Mouse (Mus musculus): ENCODE measurements around the gene Cdc42bpg. TPM values are rescaled to one million over a fixed set of nuclear protein-coding genes. Genes with fewer than 3 reads are reported as not detected.

Cdc42bpg gene
- total and polyA plus RNA-seq, 3 experiments = 2.6 to 4.5 TPM; not detected in 1

- TF ChIP-seq POLR2AphosphoS5 (IDR thresholded peaks at IDR 0.05; ENCODE audit: borderline replicate concordance, low read depth, low read length) = peak; percentile 35; the same call in 1 of the 2 replicates
- TF ChIP-seq BHLHE40 (IDR thresholded peaks at IDR 0.05; ENCODE audit: borderline replicate concordance, low read depth, low read length) = no peak
- TF ChIP-seq KAT2A (conservative IDR thresholded peaks at IDR 0.05; ENCODE audit: low read depth, low read length) = peak; percentile 88
- TF ChIP-seq ZMIZ1 (IDR thresholded peaks at IDR 0.05; ENCODE audit: low read depth, low read length) = peak; percentile 80
- peak; percentile 37; the same call in 1 of the 2 replicates for TF ChIP-seq NRF1 (IDR thresholded peaks at IDR 0.05; ENCODE audit: insufficient read depth, low read depth, low read length, poor library complexity, severe bottlenecking)
- no peak for TF ChIP-seq MAFK (IDR thresholded peaks at IDR 0.05; ENCODE audit: borderline replicate concordance, low read depth, low read length)
- TF ChIP-seq ZKSCAN1 (IDR thresholded peaks at IDR 0.05; ENCODE audit: low read depth, low read length) = no peak
- no peak for TF ChIP-seq ZC3H11A (IDR thresholded peaks at IDR 0.05; ENCODE audit: low read depth, low read length)
- TF ChIP-seq TBP (IDR thresholded peaks at IDR 0.05; ENCODE audit: low read depth, low read length) = peak; percentile 91
- no peak for TF ChIP-seq UBTF (IDR thresholded peaks at IDR 0.05; ENCODE audit: borderline replicate concordance, insufficient read depth, low read depth, low read length)
- TF ChIP-seq CHD1 (IDR thresholded peaks at IDR 0.05; ENCODE audit: low read depth, low read length) = no peak
- TF ChIP-seq MYC (IDR thresholded peaks at IDR 0.05; ENCODE audit: low read depth, low read length) = no peak
- peak; percentile 69 for TF ChIP-seq USF1 (IDR thresholded peaks at IDR 0.05; ENCODE audit: low read depth, low read length)
- peak; percentile 89 for TF ChIP-seq SIN3A (IDR thresholded peaks at IDR 0.05; ENCODE audit: low read length)
- no peak for TF ChIP-seq RCOR1 (IDR thresholded peaks at IDR 0.05; ENCODE audit: low read depth, low read length)
These were observed 28.6 kb downstream of the Cdc42bpg start, which contains the start of gene Men1 (continued) for GRCm38 (mm10) chr19:6334673-6335457.

GRCm38 (mm10) chr19:6335458-6335827, 29.2 kb downstream of the Cdc42bpg start:
- Histone ChIP-seq H3K9me3 (replicated peaks; ENCODE audit: insufficient read depth, low read length) (no peaks in the 10 kb centered on the region), H3K9ac (ENCODE audit: control insufficient read depth, low read depth, low read length, poor library complexity, severe bottlenecking) (peak overlapping the region; percentile 81), H3K36me3 (ENCODE audit: control insufficient read depth in 1 of 2, insufficient read depth in 2 of 2, low read length in 2 of 2) (peaks cover 0 to 13% of the 10 kb centered on the region in 2 experiments; a peak in 2 of 4 replicates), H3K4me1 (ENCODE audit: control insufficient read depth in 1 of 2, insufficient read depth in 2 of 2, low read length in 2 of 2) (peaks cover 3 to 18% of the 10 kb centered on the region in 2 experiments), H3K27ac (ENCODE audit: control insufficient read depth, low read depth, low read length) (no peak overlapping the region), H3K4me3 (ENCODE audit: control insufficient read depth in 1 of 2, insufficient read depth in 1 of 2, low read depth in 2 of 2, low read length in 2 of 2) (peak overlapping the region; percentile 57 to 72), H3K79me2 (ENCODE audit: control insufficient read depth, insufficient read depth, low read length, poor library complexity) (peaks cover 14% of the 10 kb centered on the region), H3K27me3 (ENCODE audit: control insufficient read depth in 1 of 2, insufficient read depth in 2 of 2, low read length in 2 of 2) (no peaks in the 10 kb centered on the region)
- no peak for TF ChIP-seq USF1 (IDR thresholded peaks at IDR 0.05; ENCODE audit: low read depth, low read length)
- no peak for TF ChIP-seq TAL1 (IDR thresholded peaks at IDR 0.05; ENCODE audit: low read length)
- no peak; the same call in 1 of the 2 replicates for TF ChIP-seq MXI1 (IDR thresholded peaks at IDR 0.05; ENCODE audit: low read depth, low read length)
- no peak for TF ChIP-seq MYC (IDR thresholded peaks at IDR 0.05; ENCODE audit: low read depth, low read length)
- TF ChIP-seq NRF1 (IDR thresholded peaks at IDR 0.05; ENCODE audit: insufficient read depth, low read depth, low read length, poor library complexity, severe bottlenecking) = no peak
- no peak for TF ChIP-seq MAFK (IDR thresholded peaks at IDR 0.05; ENCODE audit: borderline replicate concordance, low read depth, low read length)
- TF ChIP-seq ZNF384 (IDR thresholded peaks at IDR 0.05; ENCODE audit: low read depth, low read length) = no peak
- TF ChIP-seq KAT2A (conservative IDR thresholded peaks at IDR 0.05; ENCODE audit: low read depth, low read length) = no peak
- TF ChIP-seq JUND (IDR thresholded peaks at IDR 0.05; ENCODE audit: low read depth, low read length) = no peak
- no peak for TF ChIP-seq MAZ (IDR thresholded peaks at IDR 0.05; ENCODE audit: low read depth, low read length)
- TF ChIP-seq SMC3 (IDR thresholded peaks at IDR 0.05; ENCODE audit: low read depth, low read length) = no peak
- no peak for TF ChIP-seq GATA1 (IDR thresholded peaks at IDR 0.05; ENCODE audit: low read depth, low read length)
- TF ChIP-seq USF2 (IDR thresholded peaks at IDR 0.05; ENCODE audit: borderline replicate concordance in 1 of 2, insufficient read depth in 1 of 2, low read depth in 1 of 2, low read length in 2 of 2) = no peak
- peak; percentile 51 for DNase-seq (ENCODE audit: low read depth, low spot score)

All from MEL (cell line).